Mouse (Mus musculus) heart, adult 2 months (tissue): ENCODE results near the gene Slc35b1.

Experiments used
- CTCF ChIP-seq: fragments of 200-600 bp; IDR thresholded peaks from 2 replicates; pipeline ENCODE4 v1.8.1; 2022; ENCODE audit warnings: antibody characterized with exemption, mild to moderate bottlenecking, moderate library complexity
- EP300 ChIP-seq: fragments of 200-500 bp; IDR thresholded peaks from 2 replicates; pipeline ENCODE4 v1.6.1; 2011; ENCODE audit warnings: low read depth, low read length, control low read depth; ENCODE audit not compliant: insufficient read depth

- TF ChIP-seq CTCF (peak; percentile 13), EP300 (0 out of 2 replicates have a peak, but pooled peaks have one; percentile 29)
Observed at GRCm38 (mm10) chr11:95402658-95403101, 18.2 kb downstream of the Slc35b1 start.
